Mouse (Mus musculus) CH12.LX (cell line): ENCODE data around the gene Rerg. TPM values are rescaled to one million over a fixed set of nuclear protein-coding genes. Genes with fewer than 3 reads are reported as not detected.

Experiments used
- DNase-seq: peaks from one replicate; pipeline ENCODE4 v3.0.0-alpha.2; 2013; ENCODE audit errors: extremely low read depth
- H3K27ac ChIP-seq: 2 replicates; pipeline ENCODE4 v1.5.1; 2012; ENCODE audit warnings: low read depth, mild to moderate bottlenecking, control low read depth, moderate library complexity; ENCODE audit not compliant: insufficient read depth
- H3K27me3 ChIP-seq: replicated peaks from 2 replicates; pipeline ENCODE3; 2012; ENCODE audit warnings: inconsistent platforms
- H3K36me3 ChIP-seq, 2 experiments: replicated peaks in 1 of 2; 2 replicates each; pipeline versions ENCODE3 to v1.6.1; 2012; ENCODE audit warnings: inconsistent platforms in 1 of 2, low read length in 1 of 2, mild to moderate bottlenecking in 1 of 2, mixed read lengths in 1 of 2, moderate library complexity in 1 of 2; ENCODE audit not compliant: control insufficient read depth in 1 of 2, insufficient read depth in 1 of 2
- H3K4me1 ChIP-seq, 2 experiments: 2 replicates each; pipeline ENCODE4 v1.6.1; 2012; ENCODE audit warnings: inconsistent platforms in 1 of 2, moderate library complexity in 1 of 2; ENCODE audit not compliant: insufficient read depth in 2 of 2, control insufficient read depth in 1 of 2
- H3K4me2 ChIP-seq: 2 replicates; pipeline ENCODE4 v1.6.1; 2012; ENCODE audit warnings: low read depth, mild to moderate bottlenecking, control low read depth; ENCODE audit not compliant: poor library complexity, insufficient read depth, severe bottlenecking
- H3K4me3 ChIP-seq, 3 experiments: fragments of 150-350 bp in 1 of 3; sonication (generic) in 1 of 3; replicated peaks in 1 of 3; 2 replicates each; pipeline versions ENCODE3 to v1.5.1; 2011 to 2012; ENCODE audit warnings: low read depth in 2 of 3, low read length in 2 of 3, mild to moderate bottlenecking in 2 of 3, moderate library complexity in 2 of 3, control low read depth in 1 of 3, improper control_type of control experiment in 1 of 3, inconsistent platforms in 1 of 3, mixed read lengths in 1 of 3; ENCODE audit not compliant: poor library complexity in 1 of 3
- H3K79me2 ChIP-seq: replicated peaks from 2 replicates; pipeline ENCODE4 v1.6.1; 2012; ENCODE audit warnings: mild to moderate bottlenecking, moderate library complexity; ENCODE audit not compliant: control insufficient read depth, poor library complexity, insufficient read depth, severe bottlenecking; ENCODE audit errors: extremely low read depth
- H3K9ac ChIP-seq: 2 replicates; pipeline ENCODE4 v1.6.1; 2012; ENCODE audit warnings: low read depth, mild to moderate bottlenecking, control low read depth, moderate library complexity; ENCODE audit not compliant: insufficient read depth
- H3K9me3 ChIP-seq: replicated peaks from 2 replicates; pipeline ENCODE3; 2012; ENCODE audit warnings: low read length, inconsistent platforms, mixed read lengths
- CTCF ChIP-seq, 2 experiments: IDR thresholded peaks in 1 of 2; conservative IDR thresholded peaks in 1 of 2; 2 replicates each; pipeline ENCODE4 v1.5.1; 2011 to 2012; ENCODE audit warnings: low read depth in 2 of 2, low read length in 2 of 2, improper control_type of control experiment in 1 of 2, inconsistent platforms in 1 of 2, mild to moderate bottlenecking in 1 of 2, moderate library complexity in 1 of 2
- E2F4 ChIP-seq: IDR thresholded peaks from 2 replicates; pipeline ENCODE4 v1.6.1; 2011; ENCODE audit warnings: low read depth, low read length, improper control_type of control experiment; ENCODE audit not compliant: insufficient replicate concordance
- ELF1 ChIP-seq: IDR thresholded peaks from 2 replicates; pipeline ENCODE4 v1.6.1; 2014; ENCODE audit warnings: low read depth, mild to moderate bottlenecking, inconsistent platforms, low read length, improper control_type of control experiment
- ETS1 ChIP-seq: conservative IDR thresholded peaks from 2 replicates; pipeline ENCODE4 v1.6.1; 2012; ENCODE audit warnings: low read depth, mild to moderate bottlenecking, inconsistent platforms, low read length, improper control_type of control experiment, moderate library complexity
- GABPA ChIP-seq: IDR thresholded peaks from 2 replicates; pipeline ENCODE4 v1.6.1; 2012; ENCODE audit warnings: low read depth, low read length, improper control_type of control experiment, inconsistent platforms; ENCODE audit not compliant: insufficient replicate concordance
- IRF4 ChIP-seq: IDR thresholded peaks from 2 replicates; pipeline ENCODE4 v1.6.1; 2014; ENCODE audit warnings: low read depth, mild to moderate bottlenecking, inconsistent platforms, low read length, improper control_type of control experiment
- JUN ChIP-seq: IDR thresholded peaks from 2 replicates; pipeline ENCODE4 v1.6.1; 2011; ENCODE audit warnings: low read depth, mild to moderate bottlenecking, low read length, improper control_type of control experiment, moderate library complexity; ENCODE audit not compliant: insufficient read depth
- JUND ChIP-seq: conservative IDR thresholded peaks from 2 replicates; pipeline ENCODE4 v1.6.1; 2011; ENCODE audit warnings: low read depth, low read length, improper control_type of control experiment
- MAZ ChIP-seq: IDR thresholded peaks from 2 replicates; pipeline ENCODE4 v1.6.1; 2012; ENCODE audit warnings: low read depth, mild to moderate bottlenecking, inconsistent platforms, low read length, improper control_type of control experiment, moderate library complexity
- MEF2A ChIP-seq: IDR thresholded peaks from 2 replicates; pipeline ENCODE4 v1.6.1; 2014; ENCODE audit warnings: low read depth, mild to moderate bottlenecking, inconsistent platforms, low read length, improper control_type of control experiment, borderline replicate concordance
- NELFE ChIP-seq: IDR thresholded peaks from 2 replicates; pipeline ENCODE4 v1.6.1; 2011; ENCODE audit warnings: low read depth, low read length, improper control_type of control experiment
- RAD21 ChIP-seq: IDR thresholded peaks from 2 replicates; pipeline ENCODE4 v1.6.1; 2011; ENCODE audit warnings: low read depth, mild to moderate bottlenecking, low read length, improper control_type of control experiment, moderate library complexity
- SMC3 ChIP-seq: IDR thresholded peaks from 2 replicates; pipeline ENCODE4 v1.6.1; 2011; ENCODE audit warnings: low read depth, low read length, improper control_type of control experiment
- TBP ChIP-seq: conservative IDR thresholded peaks from 2 replicates; pipeline ENCODE4 v1.6.1; 2011; ENCODE audit warnings: low read depth, low read length, improper control_type of control experiment
- TCF12 ChIP-seq: IDR thresholded peaks from 2 replicates; pipeline ENCODE4 v1.6.1; 2014; ENCODE audit warnings: low read depth, mild to moderate bottlenecking, inconsistent platforms, low read length, improper control_type of control experiment
- UBTF ChIP-seq: IDR thresholded peaks from 2 replicates; pipeline ENCODE4 v1.6.1; 2012; ENCODE audit warnings: low read depth, mild to moderate bottlenecking, inconsistent platforms, low read length, improper control_type of control experiment, moderate library complexity
- USF1 ChIP-seq: IDR thresholded peaks from 2 replicates; pipeline ENCODE4 v1.6.1; 2014; ENCODE audit warnings: low read depth, mild to moderate bottlenecking, inconsistent platforms, low read length, improper control_type of control experiment
- USF2 ChIP-seq: conservative IDR thresholded peaks from 2 replicates; pipeline ENCODE4 v1.6.1; 2011; ENCODE audit warnings: low read depth, low read length, improper control_type of control experiment
- ZC3H11A ChIP-seq: IDR thresholded peaks from 2 replicates; pipeline ENCODE4 v1.6.1; 2012; ENCODE audit warnings: low read depth, mild to moderate bottlenecking, inconsistent platforms, low read length, improper control_type of control experiment
- dilution Hi-C: fragments of 300-500 bp; cut with MboI; formaldehyde crosslinking; loops from 2 replicates; pipeline ENCODE4 v1.14.3; 2020; ENCODE audit warnings: low sequenced_read_pairs; ENCODE audit not compliant: extremely low pct_unique_long_range_greater_than_20kb, extremely low pct_ligation_motif_present
- in situ Hi-C: fragments of 300-500 bp; cut with MboI; formaldehyde crosslinking; loops from 3 replicates; pipeline ENCODE4 v1.14.3; 2019; ENCODE audit warnings: low sequenced_read_pairs, low pct_ligation_motif_present, low pct_unique_long_range_greater_than_20kb, mixed read lengths
- polyA plus RNA-seq: library from polyadenylated mRNA; unstranded; fragments of >175 nt; gene quantifications from 2 replicates; pipeline ENCODE4 v1.2.1, GENCODE M21; 2012; ENCODE audit warnings: low read depth; ENCODE audit not compliant: insufficient read length
- total RNA-seq, 2 experiments: library from RNA; depleted of rRNA; stranded (reverse); fragments of 300-350 nt in 1 of 2; fragments of >200 nt in 1 of 2; gene quantifications; 2 replicates each; pipeline ENCODE4 v1.2.3; 2012 to 2014

The Rerg gene
- total and polyA plus RNA-seq, 3 experiments: not detected

DNA sequence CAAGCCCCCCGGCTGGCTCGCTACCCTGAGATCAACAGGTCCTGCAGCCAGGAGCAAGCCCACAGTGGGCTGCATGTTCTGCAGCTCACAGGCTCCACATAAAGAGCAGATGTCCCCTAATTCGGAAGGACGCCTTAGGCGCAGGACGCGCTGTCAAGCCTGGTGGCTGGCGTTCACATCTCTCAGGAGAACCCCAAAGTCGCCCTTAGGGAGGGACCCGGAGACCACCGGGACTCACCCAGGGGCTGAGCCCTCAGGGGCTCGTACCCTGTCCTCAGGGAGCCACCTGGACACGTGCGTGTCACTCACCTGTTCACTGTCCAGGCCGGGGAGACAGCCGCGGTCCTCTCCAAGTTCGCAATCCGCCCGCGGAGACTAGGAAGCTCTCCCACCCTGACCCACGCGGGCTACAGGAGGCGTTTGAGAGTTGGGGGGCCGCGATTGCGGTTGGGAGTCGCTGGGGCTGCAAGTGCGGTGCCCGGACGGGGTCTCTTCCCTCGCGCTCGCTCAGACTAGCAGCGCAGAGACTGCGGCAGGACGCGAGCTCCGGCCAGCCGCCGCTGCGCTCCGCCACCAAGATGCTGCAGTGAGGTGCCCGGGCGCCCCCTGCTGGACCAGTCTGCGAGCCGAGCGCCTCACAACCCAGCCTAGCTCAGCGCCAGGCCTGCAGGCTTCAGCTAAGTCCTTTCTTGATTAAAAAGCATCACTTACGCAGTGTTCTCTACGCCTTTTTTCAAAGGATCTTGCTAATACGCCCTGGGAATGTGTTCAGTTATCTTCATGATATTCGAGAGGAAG, 927 bp downstream of the Rerg start:
- in situ Hi-C loops (no loop called here), dilution Hi-C loops (no loop called here)
- TF ChIP-seq CTCF (conservative IDR thresholded peaks at IDR 0.05 in 1 of 2, IDR thresholded peaks at IDR 0.05 in 1 of 2; ENCODE audit: low read depth in 2 of 2, low read length in 2 of 2) (peak in 1 of 2 experiments; percentile 43; a peak in 2 of 4 replicates), RAD21 (peak; percentile 3), NELFE (no peak), GABPA (no peak), SMC3 (peak; percentile 31; the same call in 1 of the 2 replicates), ELF1 (no peak), ZC3H11A (no peak), USF1 (no peak), JUN (no peak), USF2 (no peak), MAZ (no peak)
- TF ChIP-seq, all 38 proteins: peak for 3
- Histone ChIP-seq H3K27ac (no peak overlapping the region), H3K36me3 (no peaks in the 10 kb centered on the region), H3K4me3 (no peak overlapping the region), H3K27me3 (no peaks in the 10 kb centered on the region), H3K79me2 (no peaks in the 10 kb centered on the region), H3K9me3 (no peaks in the 10 kb centered on the region), H3K9ac (no peak overlapping the region), H3K4me1 (no peaks in the 10 kb centered on the region), H3K4me2 (no peak overlapping the region)
- no peak for DNase-seq

DNA sequence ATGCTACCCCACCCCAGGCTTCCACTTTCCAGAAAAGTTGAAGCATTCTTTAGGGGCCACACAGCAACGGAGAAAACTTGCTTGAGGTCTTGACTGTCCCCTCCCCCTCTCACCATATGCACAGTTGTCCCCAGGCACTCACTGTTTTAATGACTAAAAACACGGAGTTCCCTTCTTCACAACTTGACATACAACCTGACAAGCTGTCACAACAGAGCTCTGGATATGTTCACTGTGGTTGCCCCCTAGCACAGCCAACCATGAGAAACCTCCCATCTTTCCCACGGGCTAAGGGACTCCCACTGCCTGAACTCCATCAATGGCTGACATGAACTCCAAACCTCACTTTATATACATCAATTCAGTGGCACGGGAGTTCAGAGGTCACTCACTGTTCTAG, 3.5 kb downstream of the Rerg start:
- Histone ChIP-seq H3K36me3 (no peaks in the 10 kb centered on the region), H3K27me3 (no peaks in the 10 kb centered on the region), H3K9ac (no peak overlapping the region), H3K4me3 (no peak overlapping the region), H3K79me2 (no peaks in the 10 kb centered on the region), H3K4me2 (no peak overlapping the region), H3K27ac (no peak overlapping the region), H3K9me3 (no peaks in the 10 kb centered on the region), H3K4me1 (no peaks in the 10 kb centered on the region)
- dilution Hi-C loops (no loop called here), in situ Hi-C loops (no loop called here)
- no peak for TF ChIP-seq ETS1
- no peak for TF ChIP-seq IRF4
- no peak for TF ChIP-seq JUN
- TF ChIP-seq ZC3H11A: no peak
- no peak for TF ChIP-seq SMC3
- no peak for TF ChIP-seq TCF12
- TF ChIP-seq USF2: no peak
- TF ChIP-seq MEF2A: no peak
- TF ChIP-seq JUND: no peak
- TF ChIP-seq TBP: no peak
- TF ChIP-seq E2F4: no peak
- TF ChIP-seq UBTF: no peak
- DNase-seq: no peak
